Mouse (Mus musculus): ENCODE measurements around the gene Hmga2.

The Hmga2 gene

DNA sequence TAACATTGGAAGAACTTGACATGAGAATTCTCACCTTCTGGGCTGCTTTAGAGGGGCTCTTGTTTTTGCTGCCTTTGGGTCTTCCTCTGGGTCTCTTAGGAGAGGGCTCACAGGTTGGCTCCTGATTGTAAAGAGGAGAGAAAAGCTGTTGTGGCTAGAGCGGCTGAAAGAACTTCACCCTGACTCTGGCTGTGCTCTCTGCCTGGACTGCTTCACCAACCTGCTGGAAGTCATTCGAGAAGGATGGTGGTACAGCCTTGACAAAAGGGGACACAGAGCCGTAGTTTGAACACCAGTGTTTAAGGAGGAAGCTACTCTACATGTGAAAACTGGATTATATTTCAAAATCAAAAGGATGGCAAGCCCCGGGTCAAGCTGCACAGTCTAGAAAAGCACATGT is 3.1 kb downstream of the Hmga2 start:
- DNase-seq (ENCODE audit: low read depth, low spot score), result no peak

DNA sequence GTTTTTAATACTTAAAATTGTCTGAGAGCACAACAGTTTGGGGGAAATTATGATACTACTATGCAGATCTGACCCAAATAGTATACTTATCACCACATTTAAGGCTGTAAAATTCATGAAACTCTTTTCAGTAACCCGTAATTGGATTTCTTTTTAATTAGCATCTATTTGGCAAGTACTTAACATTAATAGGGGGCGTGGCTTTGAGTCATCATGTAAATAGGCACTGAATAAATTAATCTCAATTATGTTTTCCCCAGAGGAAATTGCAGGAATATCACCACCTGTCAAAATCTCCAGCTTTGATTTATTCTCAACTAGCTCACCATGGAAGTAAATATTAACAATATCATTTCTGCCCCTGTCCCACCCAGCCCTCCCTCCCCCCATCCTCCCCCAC is 3.7 kb downstream of the Hmga2 start:
- no peak for DNase-seq (ENCODE audit: low read depth, low spot score)

DNA sequence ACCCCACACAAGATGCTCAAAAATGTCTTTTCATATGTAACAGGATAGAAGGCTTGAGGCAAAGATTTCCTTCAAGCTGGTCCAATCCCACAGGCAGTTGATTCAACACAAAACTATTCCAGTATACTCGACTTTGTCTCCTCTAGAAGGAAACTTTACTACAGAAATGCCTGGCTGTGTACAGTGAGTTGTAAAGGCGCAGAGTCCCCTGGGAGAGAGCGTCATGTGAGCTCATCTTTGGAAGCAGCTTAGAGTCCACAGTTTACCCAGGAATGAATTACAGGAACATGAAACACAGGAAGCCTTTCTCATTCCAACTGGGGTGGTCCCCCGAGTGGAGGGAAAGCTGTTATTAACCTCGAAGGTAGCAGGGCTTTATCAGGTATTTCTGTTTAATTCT is 11.1 kb downstream of the Hmga2 start:
- DNase-seq (ENCODE audit: low read depth, low spot score), result no peak

DNA sequence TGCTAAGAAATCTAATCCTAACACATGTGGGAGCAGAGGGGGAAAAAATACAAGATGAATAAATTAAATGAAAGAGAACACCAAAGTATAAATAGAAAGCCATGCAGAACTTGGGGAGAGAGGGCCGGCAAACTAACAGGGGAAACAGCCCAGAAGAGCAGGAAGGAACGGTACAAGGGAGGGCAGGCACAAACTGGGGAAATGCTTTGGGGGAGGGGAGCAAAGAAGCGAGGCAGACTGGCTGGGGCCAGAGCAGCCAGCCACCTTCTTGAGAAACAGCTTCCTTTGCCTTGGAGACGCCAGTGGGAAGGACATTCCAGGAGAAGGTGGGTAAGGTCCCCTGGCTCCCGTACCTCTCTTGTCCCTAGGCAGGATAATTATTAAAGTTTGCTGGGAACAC is 14.5 kb downstream of the Hmga2 start:
- peak; percentile 51 for DNase-seq (ENCODE audit: low read depth, low spot score)

DNA sequence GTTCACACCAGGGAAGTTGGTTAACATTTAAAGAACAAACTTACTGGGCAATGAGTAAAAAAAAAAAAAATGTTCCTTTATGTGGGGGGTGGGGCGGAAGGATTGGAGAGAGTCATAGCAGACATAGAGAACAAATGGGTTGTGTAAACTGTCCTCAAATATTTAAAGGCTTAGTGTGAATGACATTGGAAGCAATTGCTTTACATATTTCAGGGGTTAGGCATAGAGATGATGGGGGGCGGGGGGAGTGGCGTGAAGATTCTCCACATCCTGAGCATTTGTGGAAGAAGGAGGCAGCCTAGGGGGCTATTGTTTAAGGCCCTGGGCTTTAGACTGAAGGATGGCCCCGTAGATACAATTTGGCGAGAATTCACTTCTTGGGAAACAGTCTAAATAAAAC is 15.0 kb downstream of the Hmga2 start:
- DNase-seq (ENCODE audit: low read depth, low spot score), result no peak

DNA sequence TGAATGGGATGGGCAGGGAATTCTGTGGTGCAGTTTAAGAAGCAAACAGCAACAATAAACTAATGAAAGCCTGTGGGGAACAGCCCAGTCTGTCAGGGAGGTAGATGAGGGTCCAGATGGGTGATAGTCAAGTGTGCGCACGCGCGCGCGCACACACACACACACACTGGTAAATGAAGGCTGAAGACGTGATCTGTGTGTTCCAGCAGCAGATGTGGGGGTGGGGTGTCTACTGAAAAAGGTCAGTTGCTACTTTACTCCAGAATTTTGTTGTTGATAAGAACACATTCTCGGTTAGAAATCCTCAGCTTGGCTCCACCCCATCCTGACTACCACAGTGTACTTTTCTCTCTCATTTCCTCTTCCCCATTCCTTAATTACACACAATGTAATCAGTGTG is 17.4 kb downstream of the Hmga2 start:
- no peak for DNase-seq (ENCODE audit: low read depth, low spot score)

DNA sequence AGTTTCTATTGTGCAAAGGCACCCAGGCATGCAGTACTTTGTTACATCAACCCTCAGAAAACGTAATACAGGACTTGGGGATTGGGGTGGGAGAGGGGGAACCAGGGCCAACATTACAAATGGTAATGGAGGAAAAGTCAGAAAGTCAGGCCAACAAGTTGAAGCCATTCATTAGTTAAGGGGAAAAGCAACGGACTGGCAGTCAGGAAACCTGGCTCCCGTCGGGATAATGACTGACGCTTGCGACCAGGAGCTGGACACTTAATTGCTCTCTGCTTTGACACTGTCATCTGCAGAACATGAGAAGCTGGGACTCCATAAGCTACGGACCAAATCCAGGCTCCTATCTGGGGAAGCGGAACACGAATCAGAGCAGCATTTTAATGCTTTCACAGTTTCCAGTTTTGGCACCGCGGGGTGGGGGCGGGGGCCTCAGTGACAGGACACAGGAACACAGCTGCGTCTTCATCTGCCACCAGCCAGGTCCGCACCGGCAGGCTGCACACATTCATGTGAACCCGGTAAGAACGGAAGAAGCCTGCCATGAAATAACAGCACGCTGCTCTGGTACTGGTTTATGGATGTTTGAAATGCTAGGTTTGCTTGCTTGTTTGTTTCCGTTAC is 26.5 kb downstream of the Hmga2 start:
- no peak for DNase-seq (ENCODE audit: low read depth, low spot score)

DNA sequence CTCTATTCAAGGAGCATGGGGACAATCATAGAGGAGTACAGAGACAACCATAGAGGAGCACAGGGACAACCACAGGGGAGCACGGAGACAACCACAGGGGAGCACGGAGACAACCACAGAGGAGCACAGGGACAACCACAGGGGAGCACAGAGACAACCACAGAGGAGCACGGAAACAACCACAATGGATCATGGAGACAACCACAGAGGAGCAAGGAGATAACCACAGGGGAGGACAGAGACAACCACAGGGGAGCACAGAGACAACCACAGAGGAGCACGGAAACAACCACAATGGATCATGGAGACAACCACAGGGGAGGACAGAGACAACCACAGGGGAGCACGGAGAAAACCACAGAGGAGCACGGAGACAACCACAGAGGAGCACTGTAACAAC is 29.5 kb downstream of the Hmga2 start:
- DNase-seq (ENCODE audit: low read depth, low spot score), result no peak

DNA sequence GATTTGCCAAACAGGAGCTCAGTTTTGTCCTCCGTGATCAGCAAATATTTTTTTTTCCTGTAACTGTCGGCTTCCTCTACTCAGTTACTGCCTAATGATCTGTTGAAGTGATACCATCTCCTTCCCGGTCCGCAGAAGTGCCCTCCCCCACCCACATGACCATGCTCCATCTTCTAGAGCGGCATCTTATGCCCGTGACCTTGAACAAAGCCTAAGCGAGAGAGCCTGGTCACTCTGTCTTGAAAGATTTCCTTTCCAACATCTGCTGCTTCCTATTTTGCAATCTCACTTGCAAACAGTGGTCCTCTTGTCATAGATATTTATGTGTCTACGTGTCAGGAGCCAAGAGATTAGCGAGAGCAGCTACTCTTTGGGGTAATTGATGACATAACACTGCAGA is 30.1 kb downstream of the Hmga2 start:
- DNase-seq (ENCODE audit: low read depth, low spot score), result no peak

DNA sequence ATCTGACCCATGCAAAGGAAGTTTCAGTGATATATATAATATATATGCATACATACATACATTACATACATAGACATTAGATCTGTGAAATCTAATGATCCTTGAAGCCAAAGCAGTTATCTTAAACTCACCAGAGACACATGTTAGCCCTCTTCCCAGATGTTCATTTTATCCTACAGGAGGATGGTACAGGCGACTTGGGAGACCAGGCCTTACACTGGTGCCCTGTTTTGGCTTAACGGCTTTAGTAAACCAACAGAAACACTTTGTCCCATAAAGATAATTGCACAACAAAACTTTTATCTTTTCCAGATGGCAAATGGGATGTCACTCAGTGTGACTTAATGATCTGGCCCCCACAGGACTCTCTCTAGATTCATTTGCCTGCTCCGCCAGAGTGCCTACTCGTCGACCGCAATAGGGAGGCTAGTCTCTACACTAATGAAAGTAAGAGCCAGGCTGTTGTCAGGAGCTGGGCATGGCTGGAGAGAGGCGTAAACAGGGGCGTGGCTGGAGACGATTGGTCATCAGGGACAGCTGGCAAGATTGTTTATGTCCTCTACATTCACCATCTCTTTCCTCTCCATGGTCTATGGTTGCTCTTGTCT is 31.7 kb downstream of the Hmga2 start:
- no peak for DNase-seq (ENCODE audit: low read depth, low spot score)

DNA sequence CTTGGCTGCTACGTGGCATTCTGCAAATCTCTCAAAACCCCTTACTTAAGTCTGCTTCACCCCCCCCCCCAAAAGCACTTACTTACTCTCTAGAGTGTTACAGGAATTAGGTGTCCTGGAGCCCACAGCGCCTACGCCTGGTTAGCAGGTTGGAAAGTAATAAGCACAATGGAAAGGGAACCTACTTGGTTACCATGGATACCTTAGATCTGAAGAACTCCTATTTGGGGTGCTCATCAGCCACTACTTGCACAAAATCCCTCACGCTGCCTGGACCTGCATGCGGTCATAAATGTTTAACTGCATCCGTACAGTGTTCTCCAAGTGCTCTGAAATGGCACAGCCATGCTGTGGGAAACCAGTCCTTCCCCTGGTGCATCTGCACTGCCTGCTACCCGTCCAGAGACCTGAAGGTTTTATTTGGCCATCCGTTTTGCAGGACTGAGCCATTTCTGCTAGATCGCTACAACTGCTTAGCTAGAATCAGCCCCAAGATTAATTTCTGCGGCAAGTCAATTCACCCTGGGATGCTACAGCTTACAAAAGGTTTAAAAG is 32.4 kb downstream of the Hmga2 start:
- no peak for DNase-seq (ENCODE audit: low read depth, low spot score)

DNA sequence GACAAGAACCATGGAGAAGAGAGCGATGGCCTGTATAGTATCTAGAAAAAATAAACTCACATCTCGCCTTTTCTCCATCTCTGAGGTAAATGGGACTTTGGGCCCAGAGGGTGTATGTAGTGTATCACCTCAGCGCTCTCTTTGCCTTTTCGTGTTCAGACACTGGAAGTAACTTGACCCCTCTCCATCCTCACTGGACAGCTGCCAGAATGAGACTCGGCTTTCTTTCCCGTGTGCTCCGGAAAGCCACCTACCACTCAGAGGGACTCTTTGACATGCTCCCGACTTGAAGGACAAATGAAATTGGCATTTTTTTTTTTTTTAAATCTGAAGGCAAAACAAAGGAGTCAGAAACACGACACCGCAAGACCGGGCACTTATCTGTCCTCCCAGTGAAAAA is 35.0 kb downstream of the Hmga2 start:
- DNase-seq (ENCODE audit: low read depth, low spot score), result no peak

DNA sequence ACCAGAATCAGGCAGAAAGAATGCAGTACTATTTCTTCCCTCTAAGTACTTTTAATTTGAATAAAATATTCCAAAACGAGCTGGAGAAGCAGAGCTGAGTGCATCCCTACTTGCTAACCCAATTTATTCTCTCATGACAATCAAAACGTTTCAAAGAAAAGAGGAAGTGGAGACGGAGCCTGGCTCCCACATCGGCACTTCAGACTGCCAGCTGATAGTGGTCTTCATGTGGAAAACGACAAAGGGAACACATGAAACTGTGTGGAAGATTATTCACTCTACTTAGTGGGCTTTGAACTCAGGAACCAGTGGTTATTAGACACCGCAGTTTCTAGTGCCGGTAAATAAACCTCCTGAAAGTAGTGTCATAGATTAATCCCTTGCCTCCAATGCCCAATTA is 41.8 kb downstream of the Hmga2 start:
- DNase-seq (ENCODE audit: low read depth, low spot score), result no peak

DNA sequence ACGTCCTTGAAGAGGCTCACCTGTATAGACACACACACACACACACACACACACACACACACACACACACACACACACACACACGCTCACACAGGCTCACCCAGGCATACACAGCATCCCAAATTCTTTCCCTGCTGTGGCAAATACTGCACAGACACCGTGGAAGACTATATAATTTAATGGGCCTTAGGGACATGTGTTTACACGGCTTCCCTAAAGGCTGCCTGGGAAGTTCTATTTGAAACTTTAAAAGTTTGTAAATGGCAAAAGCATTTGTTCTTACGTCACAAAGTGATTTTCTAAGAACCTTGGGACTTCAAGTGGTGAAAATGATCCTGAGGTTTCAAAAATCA is 42.8 kb downstream of the Hmga2 start:
- DNase-seq (ENCODE audit: low read depth, low spot score), result no peak

DNA sequence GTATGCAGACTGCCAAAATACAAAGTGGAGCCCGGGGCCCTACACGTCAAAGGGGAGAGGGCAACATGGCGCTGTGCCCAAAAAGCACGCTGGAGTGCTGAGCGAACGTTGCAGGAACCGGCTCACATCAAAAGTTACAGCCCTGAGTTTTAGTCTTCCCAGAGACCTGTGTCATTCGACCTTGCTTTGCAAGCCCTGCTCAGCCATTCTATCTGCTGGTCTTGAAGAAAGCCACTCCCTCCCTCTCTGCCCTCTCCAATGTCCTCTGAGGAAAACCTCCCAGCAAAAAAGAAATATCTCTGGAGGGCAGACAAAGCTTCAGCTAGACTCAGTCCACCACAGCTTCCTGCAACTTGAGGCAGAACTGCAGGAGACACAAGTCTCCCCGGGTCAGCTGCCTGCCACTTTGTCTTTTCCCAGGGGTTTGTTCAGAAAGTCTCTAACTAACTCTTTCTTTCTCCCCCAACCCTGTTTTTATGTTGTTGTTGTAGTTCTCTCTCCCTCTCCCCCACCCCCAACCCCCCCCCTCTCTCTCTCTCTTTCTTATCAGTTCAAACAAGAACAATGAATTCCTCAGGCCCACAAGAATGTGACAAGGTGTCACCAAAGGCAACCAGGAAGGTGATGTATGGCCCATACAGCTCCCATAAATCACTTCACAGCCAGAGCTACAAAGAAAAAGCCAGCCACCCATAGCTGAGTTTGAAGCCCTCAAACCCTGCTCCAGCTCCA is 43.4 kb downstream of the Hmga2 start:
- no peak for DNase-seq (ENCODE audit: low read depth, low spot score)

DNA sequence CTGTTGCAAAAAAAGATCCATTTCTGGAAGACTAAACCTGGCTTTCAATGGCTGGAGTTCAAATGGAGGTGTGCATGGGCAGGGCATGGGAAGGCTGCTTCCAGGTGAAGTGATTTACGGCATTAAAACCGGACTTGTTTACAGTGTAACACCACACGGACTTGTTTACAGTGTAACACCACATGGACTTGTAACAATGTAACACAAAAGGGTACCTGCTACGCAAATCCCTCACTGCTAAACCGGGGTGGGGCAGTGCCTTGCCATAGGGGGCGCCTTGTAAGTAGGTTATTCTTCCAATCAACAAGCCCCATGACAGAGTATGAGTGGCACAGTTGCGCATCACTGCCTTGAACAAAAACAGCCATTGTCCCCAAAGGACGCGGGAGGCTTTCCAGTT is 44.2 kb downstream of the Hmga2 start:
- DNase-seq (ENCODE audit: low read depth, low spot score), result peak; percentile 66

DNA sequence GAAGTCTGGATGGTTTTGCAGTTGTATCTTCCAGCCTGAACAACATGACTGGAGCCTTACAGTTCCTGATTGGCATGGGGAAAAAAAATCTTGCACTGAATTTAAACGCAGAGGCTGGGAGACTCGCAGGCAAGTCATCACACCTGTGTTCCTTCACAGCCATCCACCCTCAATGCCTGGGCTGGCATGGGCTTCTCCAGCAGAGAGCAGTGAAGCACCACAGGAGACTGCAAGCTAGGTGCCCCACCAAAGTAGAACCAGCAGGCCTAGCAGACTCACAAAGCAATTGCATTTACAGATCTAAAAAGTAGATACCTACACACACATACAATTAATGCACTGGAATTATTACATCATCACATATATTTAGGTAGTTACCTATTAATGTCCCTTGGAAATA is 44.8 kb downstream of the Hmga2 start:
- DNase-seq (ENCODE audit: low read depth, low spot score), result no peak

DNA sequence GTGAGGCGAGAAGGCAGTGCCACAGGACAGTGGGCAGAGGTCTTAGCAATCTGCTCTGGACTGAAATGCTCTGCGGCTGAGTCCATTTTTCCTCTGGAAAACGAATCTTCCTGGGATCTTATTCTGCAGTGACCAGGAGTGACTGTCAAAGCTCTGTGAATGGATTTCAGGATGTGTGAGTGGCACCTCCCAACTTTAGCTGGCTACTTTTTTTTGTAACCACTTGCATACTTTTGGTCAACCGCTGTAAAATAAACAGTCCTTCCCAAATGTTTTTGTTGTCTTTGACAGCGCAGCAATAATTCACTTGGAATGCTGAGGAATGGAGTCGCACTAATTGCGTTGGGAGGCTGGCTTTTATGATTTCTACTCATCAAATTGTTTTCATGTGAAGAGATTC is 45.8 kb downstream of the Hmga2 start:
- DNase-seq (ENCODE audit: low read depth, low spot score), result no peak

DNA sequence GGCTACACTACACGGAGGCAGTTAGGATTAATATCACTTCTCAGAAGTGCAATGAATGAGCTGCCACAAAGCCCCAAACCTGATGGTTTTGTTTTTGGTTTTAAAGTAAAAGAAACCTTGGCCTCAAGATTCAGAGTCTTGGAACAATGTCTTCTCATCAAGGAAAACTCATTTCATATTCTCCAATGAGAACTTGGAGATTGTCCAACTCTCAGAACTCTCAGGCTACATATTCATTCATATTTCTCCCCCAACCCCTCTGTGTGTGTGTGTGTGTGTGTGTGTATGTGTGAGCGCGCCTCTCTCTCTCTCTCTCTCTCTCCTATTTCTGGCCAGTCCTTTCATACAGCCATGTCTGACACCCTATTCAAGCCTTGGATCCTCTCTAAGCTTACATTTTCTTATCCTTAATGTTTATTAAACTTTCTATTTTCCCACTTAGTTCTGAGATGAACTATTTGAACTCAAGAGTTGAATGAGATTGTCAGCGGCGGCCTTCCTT is 46.5 kb downstream of the Hmga2 start:
- no peak for DNase-seq (ENCODE audit: low read depth, low spot score)

DNA sequence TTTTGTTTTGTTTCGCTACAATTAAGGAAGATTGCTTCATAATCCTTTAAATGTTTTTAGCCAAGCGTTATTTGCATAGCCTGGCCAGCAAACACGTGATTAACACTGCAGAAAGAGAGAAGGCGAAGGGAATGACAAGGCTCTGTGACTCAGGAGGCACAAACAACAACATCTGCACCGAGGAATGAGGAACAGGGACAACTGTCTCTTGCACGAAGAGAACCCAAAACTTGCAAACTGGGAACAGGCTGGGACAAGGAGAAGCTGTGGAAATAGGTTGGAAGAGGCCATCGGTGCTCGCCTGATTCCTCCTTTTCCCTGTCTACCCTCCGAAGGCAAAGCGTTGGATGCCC is 47.1 kb downstream of the Hmga2 start:
- DNase-seq (ENCODE audit: low read depth, low spot score), result no peak

DNA sequence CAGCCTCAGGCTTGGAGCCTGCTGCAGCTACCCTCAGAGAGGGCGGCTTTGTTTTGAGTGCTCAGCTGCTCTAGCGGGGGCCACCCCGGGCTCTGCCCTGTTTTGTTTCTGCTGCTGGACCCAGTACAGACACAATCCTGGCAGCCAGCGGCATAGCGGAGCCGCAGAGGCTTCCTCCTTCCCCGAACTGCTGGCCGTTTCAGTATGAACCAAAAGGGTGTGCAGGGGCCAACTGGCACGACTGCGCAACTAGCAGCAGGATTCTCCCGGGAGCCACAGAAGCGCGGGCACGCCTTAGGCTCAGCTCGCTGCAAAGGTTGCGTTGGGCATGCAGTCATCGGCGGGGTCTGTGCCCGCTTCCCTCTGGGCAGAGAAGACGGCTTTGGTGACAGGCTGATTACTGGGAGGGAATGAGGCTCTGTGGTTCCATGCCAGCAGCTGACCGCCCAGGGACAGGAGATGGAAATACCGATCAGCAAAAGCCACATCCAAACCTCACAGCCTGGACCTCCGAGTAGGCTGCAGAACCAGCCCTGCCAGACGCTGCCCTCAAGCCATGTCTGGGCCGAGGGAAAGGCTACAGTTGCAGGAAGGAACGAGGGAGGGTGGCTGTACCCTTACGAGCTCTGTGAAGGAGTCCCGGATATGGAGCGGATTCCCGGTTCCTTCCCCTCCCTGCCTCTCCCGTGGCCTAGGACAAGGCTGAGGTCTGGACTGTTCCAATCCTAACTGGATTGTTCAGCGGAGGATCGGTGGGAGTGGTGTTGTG is 47.7 kb downstream of the Hmga2 start:
- no peak for DNase-seq (ENCODE audit: low read depth, low spot score)

DNA sequence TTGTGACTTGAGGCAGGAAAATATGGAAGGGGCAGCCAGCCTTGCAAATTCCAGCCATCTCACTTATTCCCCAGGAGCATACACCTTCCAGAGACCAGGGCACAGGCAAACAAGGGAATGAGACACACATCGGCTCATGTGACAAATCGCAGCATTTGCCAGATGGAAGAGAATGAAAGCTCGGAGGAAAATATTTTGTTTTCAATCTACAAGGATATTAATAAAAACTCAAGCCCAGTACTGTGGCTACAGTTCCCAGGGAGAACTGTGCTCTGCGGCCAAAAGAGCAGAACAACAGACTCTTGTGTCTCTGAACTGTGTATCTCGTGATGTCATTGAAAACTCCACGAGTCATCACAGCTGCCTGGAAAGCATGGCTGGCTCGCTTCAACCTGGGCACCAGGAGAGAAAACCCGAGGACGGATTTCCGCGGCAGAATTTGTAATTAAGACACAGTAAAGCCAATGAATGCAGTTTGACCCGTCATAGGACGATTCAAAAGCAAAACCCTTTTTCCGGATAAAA is 50.1 kb downstream of the Hmga2 start:
- DNase-seq (ENCODE audit: low read depth, low spot score), result no peak
